Mouse (Mus musculus) activated CD4-positive, CD25-positive, alpha-beta regulatory T cell, adult 4 months (primary cell): ENCODE data around the gene Scamp5. TPM values are rescaled to one million over a fixed set of nuclear protein-coding genes. Genes with fewer than 3 reads are reported as not detected.
"Not testable (repeated sequence)": the region's sequence is repeated elsewhere in the genome, so short reads cannot be mapped to it uniquely, and the experiment has no call there.

Experiments used
- ATAC-seq: one replicate; pipeline ENCODE4 v1.8.0; 2017
- polyA plus RNA-seq, 2 experiments: library from polyadenylated mRNA; unstranded; fragments of 100-300 nt; shearing (Covaris generic); gene quantifications; one replicate each; pipeline ENCODE4 v1.2.1; 2017

Scamp5 gene
- polyA plus RNA-seq, 2 experiments from 2014 or later = 0.50 TPM; not detected in 1

DNA sequence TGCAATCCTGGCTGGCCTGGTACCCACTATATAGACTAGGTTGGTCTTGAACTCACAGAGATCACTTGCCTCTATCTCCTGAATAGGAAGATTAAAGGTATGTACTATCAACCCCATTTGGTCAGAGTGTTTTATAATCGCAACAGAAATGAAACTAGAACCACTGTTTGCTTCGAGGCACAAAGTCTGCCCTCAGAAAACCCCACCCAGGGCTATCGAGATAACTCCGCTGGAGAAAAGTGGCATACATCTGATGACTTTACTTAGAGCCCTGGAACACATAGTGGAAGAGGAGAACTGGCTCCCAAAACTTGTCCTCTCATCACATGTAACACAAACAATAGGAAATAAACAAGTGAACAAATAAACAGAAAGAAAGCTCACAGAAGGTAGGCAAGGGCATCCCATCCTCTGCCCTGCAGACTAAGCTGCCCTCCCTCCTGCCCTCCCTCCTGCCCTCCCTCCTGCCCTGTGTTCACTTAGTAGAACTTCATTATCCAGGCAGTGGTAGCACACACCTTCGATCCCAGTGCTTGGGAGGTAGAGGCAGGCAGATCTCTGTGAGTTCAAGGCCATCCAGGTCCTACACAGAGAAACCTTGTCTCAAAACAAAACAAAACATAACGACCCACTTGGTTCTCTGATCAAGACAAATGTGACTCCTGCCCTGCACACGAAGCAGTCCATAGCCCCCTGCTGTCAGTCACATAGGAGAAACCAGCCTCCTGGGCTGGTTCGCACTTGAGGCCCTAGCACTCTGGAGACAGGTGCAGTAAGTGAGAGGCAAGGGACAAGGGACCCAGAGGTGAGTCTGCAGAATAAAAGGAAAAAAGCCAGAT is 15.0 kb downstream of the Scamp5 start:
- ATAC-seq = no peak

DNA sequence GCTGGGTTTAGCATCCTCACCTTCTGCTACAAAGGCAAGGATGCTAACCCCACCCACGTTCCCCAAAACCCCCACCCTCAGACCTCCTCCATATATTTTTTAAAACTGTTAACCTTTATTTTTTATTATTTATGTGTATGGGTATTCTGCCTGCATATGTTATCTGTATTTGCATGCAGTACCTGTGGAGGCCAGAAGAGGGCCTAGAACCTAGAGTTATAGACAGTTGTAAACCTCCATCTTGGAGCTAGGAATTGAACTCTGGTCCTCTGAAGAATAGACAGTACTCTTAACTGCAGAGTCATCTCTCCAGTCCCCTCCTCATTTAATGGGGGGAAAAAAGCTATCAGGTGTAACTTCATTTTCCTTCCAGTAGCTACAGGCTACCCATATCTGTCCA is 18.1 kb downstream of the Scamp5 start:
- ATAC-seq = no peak

DNA sequence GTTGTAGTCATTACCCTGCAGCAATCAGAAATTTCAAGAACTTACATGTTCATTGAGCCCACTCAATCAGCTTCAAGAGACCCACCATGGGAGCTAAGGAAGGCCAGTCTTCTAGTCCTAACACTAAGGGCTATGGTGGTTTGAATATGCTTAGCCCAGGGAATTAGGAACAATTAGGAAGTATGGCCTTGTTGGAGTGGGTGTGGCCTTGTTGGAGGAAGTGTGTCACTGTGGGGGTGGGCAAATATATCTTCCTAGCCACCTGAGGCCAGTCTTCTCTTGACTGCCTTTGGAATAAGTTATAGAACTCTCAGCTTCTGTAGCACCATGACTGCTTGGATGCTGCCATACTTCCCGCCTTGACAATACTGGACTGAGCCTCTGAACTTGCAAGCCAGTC is 27.2 kb downstream of the Scamp5 start:
- no peak for ATAC-seq

GRCm38 (mm10) chr9:57439522-57440295 is 28.2 kb downstream of the Scamp5 start, which contains the start of gene Ppcdc:
Gene Ppcdc, minus strand, starts transcription at chr9:57440124.
- peak; percentile 97 for ATAC-seq

- ATAC-seq = no peak
These were observed 28.8 kb downstream of the Scamp5 start for GRCm38 (mm10) chr9:57439083-57439482.

DNA sequence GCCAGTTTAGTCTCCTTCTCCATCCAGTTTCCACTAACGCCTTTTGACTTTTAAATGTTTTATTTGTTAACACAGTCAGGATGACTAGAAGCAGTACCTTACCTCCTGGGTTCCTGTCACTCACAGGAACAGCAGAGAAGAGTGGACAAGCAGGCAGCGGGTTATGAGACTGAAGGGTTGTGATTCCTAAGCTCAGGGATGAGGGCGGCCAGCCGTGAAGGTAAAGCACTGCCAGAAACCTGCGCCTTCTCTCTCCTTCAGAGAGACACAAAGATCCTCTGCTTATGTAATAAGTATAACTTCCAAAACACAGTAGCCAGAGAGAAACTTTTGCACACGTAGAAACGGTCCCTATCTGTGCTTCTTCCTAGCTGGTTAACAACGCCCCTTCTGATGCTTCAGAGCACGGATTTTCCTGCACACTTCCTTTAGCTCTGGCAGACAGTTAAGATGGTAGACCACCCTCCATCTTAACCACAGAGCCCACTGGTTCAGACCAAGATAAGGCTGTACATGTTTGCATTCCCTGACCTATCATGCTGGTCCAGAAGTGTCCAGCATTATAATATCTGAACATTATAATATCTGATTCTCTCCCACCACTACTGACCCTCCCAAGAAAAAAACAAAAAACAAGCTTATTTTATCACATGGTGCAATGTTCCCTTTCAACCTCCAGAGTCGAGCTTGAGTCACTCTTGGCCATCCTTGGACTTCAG is 29.8 kb downstream of the Scamp5 start:
- no peak for ATAC-seq

- ATAC-seq = no peak
These were observed 31.7 kb downstream of the Scamp5 start for GRCm38 (mm10) chr9:57436166-57436565.

GRCm38 (mm10) chr9:57434405-57435165 is 33.3 kb downstream of the Scamp5 start:
- ATAC-seq = no peak

DNA sequence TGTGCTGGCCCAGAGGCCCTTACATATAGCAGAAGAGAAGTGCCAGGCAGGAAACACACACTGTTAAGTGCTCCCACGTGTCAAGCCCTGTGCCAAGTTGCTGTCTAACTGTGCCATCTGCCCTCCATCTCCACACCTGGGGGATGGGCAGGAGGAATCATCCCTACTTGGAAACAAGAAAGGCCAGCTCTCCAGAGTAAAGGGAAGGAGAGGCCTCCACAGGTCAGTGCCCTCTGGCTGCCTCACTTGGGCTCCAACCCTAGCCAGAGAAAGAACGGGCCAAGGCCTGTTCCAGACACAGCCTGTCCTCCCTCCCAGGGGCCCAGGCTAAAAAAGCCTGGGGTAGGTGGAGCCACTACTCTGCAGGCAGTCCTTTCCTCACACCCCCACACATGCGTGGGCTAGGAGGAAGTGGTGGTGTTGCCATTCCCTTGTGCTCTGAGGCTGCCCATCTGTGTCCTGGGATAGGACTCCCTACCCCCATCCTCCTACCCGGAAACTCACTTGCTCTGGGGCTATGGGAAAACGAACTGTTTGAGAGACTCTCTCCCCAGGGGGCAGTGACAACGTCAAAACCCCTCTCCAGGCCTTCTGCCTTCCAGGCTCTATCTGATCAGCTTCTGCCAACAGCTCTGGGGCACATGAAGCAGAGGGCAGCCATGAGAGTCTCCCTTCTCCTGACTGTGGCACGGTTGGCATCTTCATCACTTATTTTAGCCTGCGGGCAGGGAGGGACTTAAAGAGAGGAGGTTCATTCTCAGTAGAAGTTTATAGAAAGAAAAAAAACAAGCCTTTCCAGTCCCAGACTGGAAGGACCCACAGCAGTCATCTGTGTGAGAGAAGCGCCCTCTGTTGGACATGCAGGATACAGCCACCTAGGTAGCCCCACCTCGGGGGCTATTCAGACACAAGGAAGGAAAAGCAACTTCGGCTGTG is 34.5 kb downstream of the Scamp5 start:
- peak; percentile 79 for ATAC-seq

DNA sequence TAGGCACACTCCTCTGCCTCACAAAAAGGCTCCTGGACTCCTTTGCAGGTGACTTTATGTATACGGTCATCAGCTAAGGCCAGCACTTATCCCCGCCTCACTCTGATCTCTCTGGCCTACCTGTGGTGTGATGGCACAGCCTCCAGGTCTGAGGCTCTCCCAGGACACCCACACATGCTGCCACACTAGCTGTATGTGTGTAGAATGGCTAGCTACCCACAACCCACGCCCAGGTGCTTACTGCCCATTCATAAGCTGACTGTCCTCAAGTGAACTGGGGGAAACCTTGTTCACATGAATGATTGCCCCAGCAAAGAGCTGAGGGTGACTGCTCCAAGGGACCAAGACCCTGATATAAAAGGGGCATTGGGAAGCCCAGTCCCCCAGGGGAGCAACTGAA is 35.4 kb downstream of the Scamp5 start:
- ATAC-seq = no peak

DNA sequence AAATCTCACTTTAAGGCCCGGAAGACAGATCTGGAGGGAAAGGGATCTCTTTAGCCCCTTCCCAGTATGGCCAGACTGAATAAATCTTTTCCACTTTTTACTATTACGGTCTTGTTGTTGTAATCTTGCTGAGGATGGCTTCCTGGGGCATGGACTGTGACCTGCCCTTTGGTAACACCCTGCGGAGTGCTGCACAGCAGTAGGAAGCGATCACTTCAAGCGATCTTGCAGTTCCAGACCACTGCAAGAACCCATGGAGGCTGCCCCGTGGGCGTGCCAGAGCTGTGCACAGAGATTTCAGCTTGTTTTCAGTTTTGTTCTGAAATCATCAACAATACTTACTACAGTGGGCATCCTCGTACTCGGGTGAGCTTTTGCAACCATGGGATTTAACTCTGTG is 36.7 kb downstream of the Scamp5 start:
- ATAC-seq = no peak

DNA sequence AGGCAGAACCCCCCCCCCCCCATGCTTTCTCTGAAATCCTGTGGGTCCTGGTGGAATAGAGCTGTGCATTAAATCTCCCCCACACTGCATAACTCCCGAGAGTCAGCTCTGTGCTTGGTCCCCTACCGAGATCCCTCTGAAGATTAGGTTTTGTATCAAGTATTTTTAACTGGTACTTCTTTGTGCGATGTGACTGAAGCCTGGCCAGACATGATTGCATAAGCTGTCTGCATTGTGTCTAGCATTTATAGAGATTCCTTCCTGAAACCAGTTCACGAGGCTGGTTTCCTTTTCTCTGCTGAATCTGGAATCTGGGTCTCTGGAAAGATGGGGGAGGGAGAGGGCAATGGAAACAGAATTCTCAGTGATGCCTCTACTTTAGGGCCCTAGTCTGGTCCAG is 39.5 kb downstream of the Scamp5 start:
- no peak for ATAC-seq

DNA sequence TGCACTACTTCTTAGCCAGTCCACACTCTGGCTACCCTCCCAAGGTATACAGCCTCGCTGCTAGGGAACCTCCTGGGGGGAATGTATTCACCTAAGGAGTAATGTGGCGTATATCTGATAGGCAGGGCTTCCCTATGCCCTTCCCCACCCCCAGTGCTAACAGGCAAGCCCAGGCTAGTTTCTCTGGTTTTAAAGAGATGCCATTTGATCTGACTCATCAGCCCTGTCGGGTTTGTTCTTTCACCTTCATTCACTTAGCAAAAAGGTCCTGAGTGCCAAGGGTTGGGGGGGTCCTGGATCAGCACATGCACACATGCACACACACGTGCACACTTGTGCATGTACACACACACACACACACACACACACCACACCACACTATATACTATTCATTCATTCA is 39.9 kb downstream of the Scamp5 start:
- ATAC-seq = no peak

DNA sequence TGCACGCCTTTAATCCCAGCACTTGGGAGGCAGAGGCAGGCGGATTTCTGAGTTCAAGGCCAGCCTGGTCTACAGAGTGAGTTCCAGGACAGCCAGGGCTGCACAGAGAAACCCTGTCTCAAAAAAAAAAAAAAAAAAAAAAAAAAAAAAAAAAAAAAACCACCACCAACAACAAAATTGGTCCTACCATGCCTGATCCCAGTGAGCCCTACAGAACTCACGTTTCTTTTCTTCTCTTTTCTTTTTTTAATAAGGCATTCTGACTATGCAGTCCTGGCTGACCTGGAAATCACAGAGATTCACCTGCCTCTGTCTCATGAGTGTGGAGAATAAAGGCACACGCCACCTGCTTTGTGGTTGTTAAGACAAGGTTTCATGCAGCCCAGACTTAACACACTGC is 40.7 kb downstream of the Scamp5 start:
- not testable (repeated sequence) for ATAC-seq

GRCm38 (mm10) chr9:57425116-57425515 is 42.7 kb downstream of the Scamp5 start:
- no peak for ATAC-seq

GRCm38 (mm10) chr9:57424066-57424465 is 43.8 kb downstream of the Scamp5 start:
- no peak for ATAC-seq

DNA sequence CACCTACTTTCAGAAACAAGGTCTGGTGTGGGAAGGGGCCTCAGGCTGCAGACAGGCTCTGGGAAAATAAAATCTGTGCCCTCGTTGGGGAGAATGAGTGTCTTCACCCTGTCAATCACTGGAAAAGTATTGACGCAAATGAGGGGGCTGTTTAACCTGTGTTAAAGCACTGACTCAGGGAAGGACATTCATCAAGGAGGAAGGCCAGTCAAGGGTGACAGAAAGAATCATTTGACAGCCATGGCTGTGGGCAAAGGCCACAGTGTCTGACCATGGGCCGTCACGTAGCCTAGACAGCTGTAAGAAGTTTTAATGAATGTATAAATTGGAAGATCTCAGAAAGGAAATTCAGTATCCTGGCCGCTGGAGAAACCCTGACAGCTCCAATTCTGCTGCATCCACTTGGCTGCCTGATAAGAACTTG is 46.2 kb downstream of the Scamp5 start:
- no peak for ATAC-seq

GRCm38 (mm10) chr9:57421121-57421571 is 46.7 kb downstream of the Scamp5 start:
- ATAC-seq = peak; percentile 97

DNA sequence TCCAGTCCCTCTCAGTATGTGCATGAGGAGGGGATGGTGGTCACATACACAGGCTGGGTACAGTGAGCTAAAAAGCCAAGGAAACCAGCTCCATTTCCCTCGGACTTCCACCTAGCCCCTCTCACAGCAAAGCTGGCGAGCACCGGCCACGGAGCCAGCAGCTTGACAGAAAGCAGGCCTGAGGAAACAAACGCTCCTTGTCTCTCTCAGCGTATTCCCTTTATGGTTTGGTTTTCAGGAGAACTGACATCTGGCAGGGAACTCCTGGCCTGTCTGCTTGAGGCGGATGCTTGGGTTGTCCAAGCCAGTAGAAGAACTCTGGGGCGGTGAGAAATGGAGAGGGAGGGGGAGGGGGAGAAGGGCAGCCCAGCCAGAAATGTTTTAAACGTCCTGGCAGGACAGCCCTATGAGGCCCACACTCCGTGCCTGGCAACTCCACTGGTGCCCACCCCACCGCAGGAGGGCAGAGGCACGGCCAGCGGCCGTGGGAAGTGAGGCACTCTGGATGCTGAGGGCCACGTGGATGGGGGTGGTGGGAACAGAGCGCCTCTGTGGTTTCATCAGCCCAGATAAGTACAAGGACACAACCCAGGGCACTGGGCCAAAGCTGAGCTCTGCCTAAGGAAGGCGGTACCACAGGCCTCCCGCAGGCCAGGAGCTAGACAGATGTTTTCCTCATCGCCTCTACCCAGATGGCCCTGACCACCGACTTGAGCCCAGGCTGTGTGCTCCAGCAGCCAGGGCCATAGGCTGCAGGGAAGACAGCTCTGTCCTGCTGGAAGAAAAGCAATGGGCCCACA is 47.3 kb downstream of the Scamp5 start:
- ATAC-seq = no peak
